Mouse (Mus musculus) heart, postnatal 14 days (tissue): ENCODE data around the gene Mon1a. TPM values are rescaled to one million over a fixed set of nuclear protein-coding genes. Genes with fewer than 3 reads are reported as not detected.

Experiments used
- DNase-seq, 2 experiments: peaks; one replicate each; pipeline ENCODE4 v3.0.0; 2021 to 2022
- intact Hi-C: fragments of 180-260 bp; cut with DNase I; formaldehyde crosslinking; loops from one replicate; pipeline ENCODE4 v1.15.1; 2025
- total RNA-seq, 2 experiments: library from RNA; stranded (reverse); gene quantifications; 2 replicates each; pipeline ENCODE4 v1.2.3; 2021

The Mon1a gene
- total RNA-seq, 2 experiments from 2014 or later: 10.1 to 10.8 TPM

DNA sequence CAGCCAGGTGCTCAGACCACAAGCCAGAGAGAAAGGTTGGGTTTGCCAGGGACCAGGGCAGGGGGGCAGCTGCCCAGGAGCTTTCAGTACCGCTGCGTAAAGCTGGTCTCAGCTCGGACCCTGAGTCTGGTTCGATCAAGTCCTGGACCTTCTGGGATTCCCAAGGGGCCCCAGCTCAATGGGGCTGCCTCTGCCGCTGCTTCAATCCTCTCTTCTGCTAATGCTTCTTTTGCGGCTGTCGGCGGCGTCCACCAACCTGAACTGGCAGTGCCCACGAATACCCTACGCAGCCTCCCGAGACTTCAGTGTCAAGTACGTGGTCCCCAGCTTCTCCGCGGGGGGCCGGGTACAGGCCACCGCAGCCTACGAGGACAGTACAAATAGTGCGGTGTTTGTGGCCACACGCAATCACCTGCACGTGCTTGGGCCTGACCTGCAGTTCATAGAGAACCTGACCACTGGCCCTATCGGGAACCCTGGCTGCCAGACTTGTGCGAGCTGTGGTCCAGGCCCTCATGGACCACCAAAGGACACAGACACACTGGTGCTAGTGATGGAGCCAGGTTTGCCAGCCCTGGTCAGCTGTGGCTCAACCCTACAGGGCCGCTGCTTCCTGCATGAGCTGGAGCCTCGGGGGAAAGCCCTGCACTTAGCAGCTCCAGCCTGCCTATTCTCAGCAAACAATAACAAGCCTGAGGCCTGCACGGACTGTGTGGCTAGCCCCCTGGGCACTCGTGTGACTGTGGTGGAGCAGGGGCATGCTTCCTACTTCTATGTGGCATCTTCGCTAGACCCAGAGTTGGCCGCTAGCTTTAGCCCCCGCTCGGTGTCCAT is 19.2 kb downstream of the Mon1a start:
- intact Hi-C loops: loop anchor here (2.0 to 10.0 kb wide), 2 partner anchors 44 to 388 kb away; partner anchors contain the start of genes Amt, Nicn1 and Traip
- DNase-seq: peak in 1 of 2 experiments; percentile 19

DNA sequence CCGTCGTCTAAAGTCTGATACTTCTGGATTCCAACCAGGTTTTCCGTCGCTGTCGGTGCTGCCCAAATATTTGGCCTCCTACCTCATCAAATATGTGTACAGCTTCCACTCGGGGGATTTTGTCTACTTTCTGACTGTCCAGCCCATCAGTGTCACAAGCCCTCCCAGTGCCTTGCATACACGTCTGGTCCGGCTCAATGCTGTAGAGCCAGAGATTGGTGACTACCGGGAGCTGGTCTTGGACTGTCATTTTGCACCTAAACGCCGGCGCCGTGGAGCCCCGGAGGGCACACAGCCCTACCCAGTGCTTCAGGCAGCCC is 19.8 kb downstream of the Mon1a start:
- peak in 1 of 2 experiments; percentile 19 for DNase-seq
- intact Hi-C loops: loop anchor here (2.0 to 10.0 kb wide), 2 partner anchors 43 to 387 kb away; partner anchors contain the start of genes Amt, Nicn1 and Traip

DNA sequence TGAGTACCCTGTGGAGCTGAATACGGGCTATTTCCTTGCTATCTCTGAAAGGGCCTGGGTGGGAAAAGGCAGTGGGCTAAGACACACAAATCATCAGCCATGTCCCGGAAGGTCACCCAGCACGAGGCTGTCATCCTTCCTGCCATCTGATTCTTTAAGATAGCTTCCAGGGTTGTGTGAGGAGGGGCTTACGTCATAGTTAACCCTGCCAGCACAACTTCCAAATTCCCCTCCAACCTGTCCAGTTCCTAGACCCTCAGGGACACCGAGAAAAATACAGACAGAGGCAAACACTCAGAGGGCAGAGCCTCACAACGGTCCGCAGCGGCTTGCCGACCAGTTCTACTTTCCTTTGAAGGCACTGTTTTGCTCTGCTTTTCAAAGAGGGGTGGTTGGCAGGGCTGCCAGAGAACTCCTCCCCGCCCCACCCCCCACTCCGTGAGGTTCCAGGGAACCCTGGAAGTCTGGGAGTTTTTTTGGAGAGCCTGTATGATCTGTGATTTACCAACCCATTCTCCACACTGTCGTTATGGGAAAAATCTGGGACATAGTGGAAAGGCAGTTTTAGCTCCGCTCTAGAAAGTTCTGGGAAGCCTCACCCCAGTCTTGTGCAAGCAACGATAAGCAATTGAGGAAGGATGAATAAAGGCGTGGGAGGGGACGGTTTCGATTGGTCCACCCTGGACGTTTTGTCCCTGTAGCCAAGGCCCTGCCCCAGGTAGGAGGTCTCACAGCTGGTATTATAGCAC is 20.6 kb downstream of the Mon1a start:
- intact Hi-C loops: loop anchor here (10.0 kb wide), 1 partner anchor 386 kb away; the partner anchor contains the start of genes Amt and Nicn1
- peak in 1 of 2 experiments; percentile 44 for DNase-seq

DNA sequence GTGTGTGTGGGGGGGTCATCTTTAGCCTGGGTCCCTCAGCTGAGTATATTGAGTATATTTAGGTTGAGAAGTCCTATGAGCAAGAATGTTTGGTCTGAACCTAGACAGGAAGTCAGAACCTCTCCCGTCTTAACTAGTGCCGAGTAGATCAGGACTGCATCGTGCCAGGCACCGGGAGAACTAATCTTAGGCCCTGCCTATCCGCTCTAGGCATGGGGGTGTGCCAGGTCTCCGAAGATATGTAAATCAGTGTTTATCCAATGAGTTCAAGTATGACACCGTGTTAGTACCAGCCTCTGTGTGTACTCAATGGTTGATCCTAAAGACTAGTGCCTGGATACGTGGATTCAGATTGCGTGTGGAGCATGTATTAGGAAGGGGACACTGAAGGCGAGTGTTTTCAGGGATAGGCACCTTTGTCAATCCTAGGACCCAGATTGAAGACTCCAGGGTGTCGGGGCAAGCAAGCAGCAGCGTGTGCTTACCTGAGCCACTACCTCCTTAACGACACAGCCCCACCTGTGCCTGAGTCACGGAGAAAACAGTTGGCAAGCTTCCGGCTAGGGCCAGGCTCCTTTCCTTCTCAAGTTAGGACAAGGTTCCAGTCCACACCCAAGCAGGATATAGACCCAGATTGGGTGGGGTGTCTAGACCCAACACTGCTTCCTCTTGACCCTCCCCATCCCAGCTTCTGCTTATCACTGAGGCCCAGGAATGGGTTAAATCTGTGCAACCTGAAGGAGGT is 22.2 kb downstream of the Mon1a start:
- DNase-seq: no peak
- intact Hi-C loops: no loop called here

DNA sequence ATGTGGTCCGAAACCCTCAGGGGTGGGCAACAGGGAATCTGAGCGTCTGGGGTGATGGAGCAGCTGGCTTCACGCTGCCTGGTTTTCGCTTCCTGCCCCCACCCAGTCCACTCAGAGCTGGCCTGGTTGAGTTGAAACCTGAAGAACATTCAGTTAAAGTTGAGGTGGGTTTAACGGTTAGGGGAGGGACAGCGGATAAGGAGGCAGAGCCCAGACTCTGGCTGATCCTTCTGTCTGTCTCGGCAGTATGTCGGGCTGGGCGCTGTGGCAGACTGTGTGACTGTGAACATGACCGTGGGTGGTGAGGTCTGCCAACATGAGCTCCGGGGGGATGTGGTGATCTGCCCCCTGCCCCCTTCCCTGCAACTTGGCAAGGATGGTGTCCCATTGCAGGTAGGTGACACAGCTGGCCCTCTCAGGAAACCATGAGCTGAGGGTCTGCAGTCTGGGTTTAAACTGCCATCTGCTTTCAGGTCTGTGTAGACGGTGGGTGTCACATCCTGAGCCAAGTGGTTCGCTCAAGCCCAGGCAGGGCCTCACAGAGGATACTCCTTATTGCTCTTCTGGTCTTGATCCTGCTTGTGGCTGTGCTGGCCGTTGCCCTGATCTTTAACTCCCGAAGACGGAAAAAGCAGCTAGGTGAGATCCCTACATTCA is 26.9 kb downstream of the Mon1a start:
- DNase-seq: no peak
- intact Hi-C loops: no loop called here

DNA sequence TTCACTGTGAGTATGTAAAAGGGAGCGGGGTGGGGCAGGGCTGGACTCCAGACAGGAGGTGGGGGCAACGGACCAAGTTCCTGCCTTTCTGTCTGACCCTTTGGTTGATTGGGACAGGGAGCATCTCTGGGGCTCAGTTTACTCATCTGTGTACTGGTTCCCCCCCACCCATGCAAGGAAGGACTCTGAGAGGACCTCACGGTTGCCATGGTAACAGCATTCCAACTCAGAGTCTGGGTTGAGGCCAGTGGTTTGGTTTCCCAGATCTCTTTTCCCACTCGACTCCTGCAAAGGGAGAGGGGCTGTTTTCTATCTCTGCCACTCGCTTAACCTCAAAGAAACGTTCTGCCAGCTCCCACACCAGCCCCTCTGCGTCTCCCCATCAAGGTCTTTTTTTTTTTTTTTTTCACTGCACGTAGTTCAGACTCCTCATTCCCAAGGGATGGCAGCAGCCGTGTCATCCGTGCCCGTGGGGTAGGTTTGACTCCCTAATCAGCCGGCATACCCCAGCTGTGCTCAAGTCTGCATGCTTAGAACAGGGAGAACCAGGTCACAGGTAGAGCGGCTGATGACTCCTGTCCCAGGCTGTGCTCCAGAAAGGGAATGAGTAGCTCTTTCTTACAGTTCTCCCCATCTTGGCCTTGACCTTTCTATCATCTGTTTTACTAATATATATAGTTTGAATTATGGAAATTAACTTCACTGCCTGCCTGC is 30.1 kb downstream of the Mon1a start:
- DNase-seq: no peak
- intact Hi-C loops: no loop called here

DNA sequence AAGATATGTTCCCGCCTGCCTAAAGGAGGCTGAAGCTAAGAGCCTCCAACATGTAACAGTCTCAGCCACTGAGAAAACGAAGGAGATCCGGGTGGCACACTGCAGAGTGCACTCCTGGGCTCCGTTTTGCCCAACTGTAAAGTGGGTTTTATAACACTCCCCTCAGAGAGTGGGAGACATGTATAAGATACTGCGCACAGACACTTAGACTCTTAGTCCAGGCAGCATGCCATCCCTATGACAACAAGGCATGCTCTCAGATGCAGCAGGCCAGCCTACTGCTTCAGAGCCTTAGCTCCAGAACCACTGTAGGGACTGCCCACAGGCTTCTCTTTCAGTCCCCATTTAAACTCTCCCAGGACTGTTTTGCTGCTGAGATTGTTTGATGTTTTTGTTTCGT is 30.9 kb downstream of the Mon1a start:
- intact Hi-C loops: no loop called here
- no peak for DNase-seq

DNA sequence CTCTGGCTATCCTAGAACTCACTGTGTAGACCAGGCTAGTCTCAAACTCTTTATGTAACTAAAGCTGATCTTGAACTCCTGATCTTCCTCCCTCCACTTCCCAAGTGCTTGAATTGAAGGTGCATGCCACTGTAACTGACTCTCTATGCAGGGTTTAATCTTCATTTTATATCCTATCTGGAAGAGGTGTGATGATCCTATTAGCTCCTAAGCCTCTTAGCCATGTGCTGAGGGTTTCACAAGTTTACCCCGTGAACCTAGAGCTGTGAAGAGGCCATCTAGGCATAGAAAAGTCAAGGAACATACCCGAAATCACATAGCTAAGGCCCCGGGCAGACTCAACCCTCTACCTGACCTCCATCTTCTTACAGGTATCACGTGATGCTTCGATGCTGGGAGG is 31.5 kb downstream of the Mon1a start:
- DNase-seq: no peak
- intact Hi-C loops: no loop called here

DNA sequence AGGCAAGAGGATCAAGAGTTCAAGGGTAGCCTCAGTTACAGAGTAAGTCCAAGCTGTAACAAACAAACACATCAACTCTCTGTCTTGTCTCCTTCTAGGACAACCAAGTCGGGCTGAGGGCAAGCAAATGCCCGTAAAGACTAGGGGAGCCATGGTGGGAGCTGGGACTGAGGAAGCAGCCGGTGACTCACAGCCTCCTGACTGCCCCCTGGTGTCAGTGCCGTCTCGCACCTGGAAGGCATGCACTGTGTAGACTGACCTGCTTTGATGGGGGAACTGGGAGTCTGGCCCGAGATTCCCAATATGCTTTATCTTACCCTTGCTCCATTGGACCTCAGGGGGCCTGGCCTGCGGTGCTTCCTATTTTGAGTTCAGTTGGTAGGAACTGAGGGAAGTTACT is 35.1 kb downstream of the Mon1a start:
- intact Hi-C loops: loop anchor here (10.0 kb wide), 1 partner anchor 262 kb away; no protein-coding TSS in a partner anchor
- peak in 1 of 2 experiments; percentile 60 for DNase-seq

DNA sequence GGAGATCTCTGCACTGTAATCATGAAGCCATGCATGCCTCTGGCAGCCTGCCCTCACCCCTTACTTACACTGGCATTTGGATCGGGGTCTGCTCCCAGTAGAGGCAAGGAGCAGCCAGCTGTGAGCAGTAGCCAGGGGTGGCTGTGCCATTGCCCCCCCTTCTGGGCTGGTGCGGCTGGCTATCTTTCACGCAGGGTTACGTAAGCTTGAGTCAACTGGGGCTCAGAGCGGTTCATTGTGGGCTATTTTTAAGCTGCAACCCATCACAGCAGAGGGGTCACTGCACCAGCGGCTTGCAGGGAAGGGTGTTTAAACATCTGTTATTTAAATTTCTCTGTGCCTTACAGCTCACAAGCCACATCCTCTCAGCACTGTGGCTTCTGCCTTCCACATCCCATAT is 36.0 kb downstream of the Mon1a start:
- peak; percentile 47 to 50 for DNase-seq
- intact Hi-C loops: loop anchor here (10.0 kb wide), 1 partner anchor 261 kb away; no protein-coding TSS in a partner anchor

DNA sequence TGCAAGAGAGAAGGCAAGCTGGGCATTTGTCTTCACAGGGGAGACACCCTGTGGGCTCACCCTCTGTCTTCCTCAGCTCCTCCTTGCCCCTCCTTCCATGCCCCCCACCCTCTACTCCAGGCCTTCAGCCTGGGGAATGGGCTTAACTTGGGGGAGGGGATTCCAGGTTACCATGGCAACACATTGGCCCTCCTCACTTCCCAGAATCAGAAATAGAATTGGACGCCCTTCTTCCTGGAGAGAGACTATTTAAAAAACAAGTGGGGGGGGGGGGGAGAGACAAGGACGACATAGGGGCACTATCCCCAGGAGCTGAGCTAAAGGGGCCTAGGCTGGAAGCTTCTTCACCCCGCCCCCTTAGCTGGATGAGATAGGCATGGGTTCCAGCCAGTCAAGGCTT is 37.3 kb downstream of the Mon1a start:
- no peak for DNase-seq
- intact Hi-C loops: loop anchor here (10.0 kb wide), 1 partner anchor 260 kb away; no protein-coding TSS in a partner anchor

DNA sequence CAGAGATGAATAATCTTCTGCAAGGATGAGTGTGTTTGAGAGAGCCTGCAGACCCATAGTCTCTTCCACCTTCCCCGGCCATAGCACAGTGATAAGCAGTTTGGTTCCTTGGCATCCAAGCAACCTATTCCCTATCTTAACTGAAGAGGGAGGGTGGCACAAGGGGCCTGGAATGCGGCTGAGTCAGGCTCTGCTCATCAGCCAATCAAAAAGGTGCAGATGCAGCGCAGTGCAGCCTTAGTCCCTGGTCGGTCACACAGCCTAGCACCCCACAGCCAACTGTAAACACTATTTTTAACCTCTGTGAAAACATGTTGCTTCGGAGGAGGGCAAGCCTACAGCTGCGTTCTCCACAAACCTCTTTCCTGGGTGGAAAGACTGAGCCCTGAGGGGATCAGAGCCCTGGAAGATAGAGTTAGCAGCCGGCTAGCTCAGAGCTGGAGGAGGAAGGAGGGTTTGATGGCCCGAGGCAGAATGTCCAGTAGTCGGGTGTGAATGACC is 39.0 kb downstream of the Mon1a start:
- intact Hi-C loops: loop anchor here (10.0 kb wide), 1 partner anchor 258 kb away; no protein-coding TSS in a partner anchor
- no peak for DNase-seq

DNA sequence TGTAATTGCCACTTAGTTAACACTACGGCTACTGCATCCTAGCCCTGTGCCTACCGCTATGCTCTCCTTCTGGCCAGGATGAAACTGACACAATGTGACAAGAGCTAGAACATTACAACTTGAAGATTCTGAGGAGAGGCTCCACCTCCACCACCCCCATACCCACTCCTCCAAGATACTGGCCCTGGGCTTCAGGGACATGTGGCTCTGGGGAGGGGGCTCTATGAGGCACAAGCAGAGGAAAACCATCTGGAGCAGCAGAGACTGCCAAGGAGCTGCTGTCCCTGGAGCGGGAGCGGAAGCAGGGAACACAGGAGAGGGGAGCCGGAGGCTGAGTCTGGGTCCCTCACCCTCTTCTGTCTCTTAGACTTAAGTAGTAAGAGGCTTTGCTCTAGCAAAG is 39.8 kb downstream of the Mon1a start:
- no peak for DNase-seq

DNA sequence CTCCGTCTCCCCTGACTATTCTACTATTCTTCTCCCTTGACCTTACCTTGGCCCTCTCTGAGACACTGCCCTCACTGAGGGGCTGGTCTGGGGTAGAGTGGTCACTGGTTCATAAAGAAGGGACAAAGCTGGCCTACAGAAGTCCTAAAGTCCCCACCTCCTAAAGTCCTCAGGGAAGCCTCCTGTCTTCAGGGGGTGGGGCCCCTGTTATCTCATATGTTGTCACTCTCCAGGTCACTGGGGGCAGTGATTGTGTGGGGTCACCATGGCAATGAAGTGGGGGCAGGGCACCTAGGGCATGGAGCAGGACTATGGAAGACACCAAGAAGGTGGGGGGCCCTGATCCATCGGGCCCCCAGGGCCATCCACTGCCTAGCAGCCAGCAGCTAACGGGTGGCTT is 40.2 kb downstream of the Mon1a start, which contains the start of gene Actl11:
Actl11 (plus strand) TSS at position 301 of the 400 bp plus-strand sequence.
- intact Hi-C loops: loop anchor here (10.0 kb wide), 1 partner anchor 257 kb away; no protein-coding TSS in a partner anchor
- no peak for DNase-seq

More for the DNA sequence above, 39.8 kb downstream of the Mon1a start:
- intact Hi-C loops: loop anchor here (10.0 kb wide), 1 partner anchor 257 kb away; no protein-coding TSS in a partner anchor

DNA sequence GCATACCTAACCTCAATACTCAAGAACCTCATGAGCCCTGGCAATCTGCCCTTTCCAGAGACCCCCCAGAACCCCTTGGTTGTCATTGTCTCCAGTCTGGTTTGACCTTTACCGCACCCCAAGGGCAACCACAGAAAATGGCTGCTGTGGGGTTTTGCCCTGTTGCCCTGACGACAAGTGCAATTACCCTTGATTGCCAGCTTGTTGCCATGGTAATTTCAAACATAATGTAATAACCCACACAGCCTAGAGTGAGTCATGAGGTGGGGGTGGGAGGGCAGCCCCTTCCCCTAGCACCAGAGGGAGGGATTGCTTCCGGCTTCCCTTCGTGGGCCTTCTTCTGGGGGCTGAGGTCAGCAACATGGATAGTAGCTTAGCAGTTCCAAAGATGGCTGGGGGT is 44.3 kb downstream of the Mon1a start:
- intact Hi-C loops: no loop called here
- no peak for DNase-seq

DNA sequence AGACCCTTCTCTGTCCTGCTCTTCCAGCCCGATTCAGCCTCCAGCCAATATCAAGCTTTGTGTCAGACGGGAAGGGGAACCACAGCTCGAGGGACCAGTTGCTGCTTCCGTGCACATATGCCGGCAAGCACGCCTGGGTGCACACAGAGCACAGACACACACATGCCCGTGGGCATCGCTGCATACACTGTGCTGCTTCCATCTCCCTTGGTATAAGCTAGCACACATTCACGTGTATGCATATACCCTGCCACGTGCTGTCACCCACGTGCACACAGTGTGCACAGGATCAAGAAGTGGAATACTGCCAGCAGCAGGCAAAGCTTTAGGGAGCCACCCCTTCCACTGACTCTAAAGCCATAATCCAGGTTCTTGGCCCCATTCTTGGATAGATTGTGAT is 46.2 kb downstream of the Mon1a start:
- no peak for DNase-seq
- intact Hi-C loops: no loop called here

DNA sequence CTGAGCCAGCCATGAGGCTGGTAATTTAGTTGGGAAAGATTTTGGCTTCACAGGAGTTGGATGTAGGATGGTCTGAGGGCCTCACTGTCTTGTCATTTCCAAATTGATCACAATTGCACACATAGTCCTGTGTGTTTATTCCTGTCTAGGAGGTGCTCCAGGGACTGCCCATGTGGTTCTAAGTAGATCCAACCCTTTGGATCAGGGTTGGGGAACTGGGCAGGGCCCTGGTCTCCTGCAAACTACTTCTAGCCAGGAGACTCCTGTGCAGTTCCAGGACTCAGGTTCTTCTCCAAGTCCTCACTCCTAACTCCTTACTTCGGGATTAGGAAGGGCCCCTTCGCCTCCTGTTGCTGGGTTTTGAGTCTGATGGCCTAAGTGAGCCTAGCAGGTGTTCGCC is 47.4 kb downstream of the Mon1a start, which contains the start of gene Camkv:
Camkv (plus strand) TSS at position 301 of the 400 bp plus-strand sequence.
- no peak for DNase-seq
- intact Hi-C loops: no loop called here

DNA sequence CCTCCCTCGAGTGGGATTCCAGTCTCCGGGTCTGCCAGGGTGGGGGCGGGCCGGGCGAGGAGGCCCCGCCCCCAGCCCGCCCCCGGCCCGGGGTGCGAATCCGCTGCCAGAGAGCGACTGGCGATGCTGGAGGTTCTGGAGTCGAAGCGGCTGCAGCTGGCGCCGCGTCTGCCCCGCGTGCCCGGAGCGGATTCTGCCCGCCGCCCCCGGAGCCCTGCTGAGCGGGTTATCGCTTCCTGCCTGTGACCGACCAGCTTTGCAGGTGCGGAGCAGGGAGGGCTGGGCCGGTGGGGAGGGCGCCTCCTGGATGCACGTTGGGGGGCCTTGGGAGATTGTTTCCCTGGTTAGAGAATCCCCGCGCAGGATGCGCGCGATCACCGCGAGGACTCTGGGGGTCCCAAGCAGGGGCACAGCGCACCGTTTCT is 47.9 kb downstream of the Mon1a start:
- peak in 1 of 2 experiments; percentile 28 for DNase-seq
- intact Hi-C loops: no loop called here
